Mouse (Mus musculus) megakaryocyte, adult 5-6 weeks (primary cell): ENCODE results near the gene Rhoc. TPM values are rescaled to one million over a fixed set of nuclear protein-coding genes. Genes with fewer than 3 reads are reported as not detected.
"Not testable (repeated sequence)": the region's sequence is repeated elsewhere in the genome, so short reads cannot be mapped to it uniquely, and the experiment has no call there.

ENCODE experiments used
- ATAC-seq: 2 replicates; pipeline ENCODE4 v1.8.0; 2016; ENCODE audit warnings: mild to moderate bottlenecking, inconsistent platforms; ENCODE audit not compliant: poor library complexity, severe bottlenecking
- total RNA-seq, 2 experiments: library from RNA; stranded (forward) in 1 of 2; stranded (reverse) in 1 of 2; fragments of 153-499, 151-499 nt in 1 of 2; fragments of 221-1000, 200-1000 nt in 1 of 2; gene quantifications; 2 replicates each; pipeline versions ENCODE4 v1.2.3 to v1.2.4; 2015 to 2017

Rhoc gene
- total RNA-seq, 2 experiments from 2014 or later: 1.4 to 2.9 TPM

DNA sequence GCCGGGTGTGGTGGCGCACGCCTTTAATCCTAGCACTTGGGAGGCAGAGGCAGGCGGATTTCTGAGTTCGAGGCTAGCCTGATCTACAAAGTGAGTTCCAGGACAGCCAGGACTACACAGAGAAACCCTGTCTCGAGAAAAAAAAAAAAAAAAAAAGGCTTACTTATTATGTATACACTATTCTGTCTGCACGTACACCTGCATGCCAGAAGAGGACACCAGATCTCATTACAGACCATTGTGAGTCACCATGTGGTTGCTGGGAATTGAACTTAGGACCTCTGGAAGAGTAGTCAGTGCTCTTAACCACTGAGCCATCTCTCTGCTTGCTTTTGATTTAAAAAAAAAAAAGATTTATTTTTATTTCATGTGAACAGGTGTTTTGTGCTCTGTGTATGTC, 25.1 kb downstream of the Rhoc start:
- ATAC-seq: not testable (repeated sequence)

DNA sequence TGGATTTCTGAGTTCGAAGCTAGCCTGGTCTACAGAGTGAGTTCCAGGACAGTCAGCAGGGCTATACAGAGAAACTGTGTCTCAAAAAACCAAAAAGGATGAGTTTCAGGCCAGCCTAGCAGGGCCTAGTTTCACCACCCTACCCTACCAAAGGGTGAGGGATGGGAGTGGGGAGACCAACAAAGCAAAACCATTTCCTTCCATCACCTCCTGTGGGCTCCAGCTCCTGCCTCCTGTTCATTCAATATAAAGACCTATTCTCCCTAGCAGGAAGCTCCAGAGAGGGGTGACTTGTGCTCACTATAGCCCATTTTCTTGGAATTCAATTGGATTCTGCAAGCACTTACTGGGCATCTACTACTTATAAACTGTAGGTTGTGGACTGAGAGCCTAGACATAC, 26.6 kb downstream of the Rhoc start:
- ATAC-seq: no peak

GRCm38 (mm10) chr3:104815346-104815745, 27.2 kb downstream of the Rhoc start:
- ATAC-seq: no peak

GRCm38 (mm10) chr3:104816130-104816529, 28.0 kb downstream of the Rhoc start:
- no peak for ATAC-seq

- peak; percentile 48 for ATAC-seq
Observed at GRCm38 (mm10) chr3:104817481-104817990, 29.4 kb downstream of the Rhoc start.

GRCm38 (mm10) chr3:104817991-104818748, 30.0 kb downstream of the Rhoc start, which contains the start of gene Mov10:
Mov10 (minus strand) TSS chr3:104818563.
- peak; percentile 74 for ATAC-seq

DNA sequence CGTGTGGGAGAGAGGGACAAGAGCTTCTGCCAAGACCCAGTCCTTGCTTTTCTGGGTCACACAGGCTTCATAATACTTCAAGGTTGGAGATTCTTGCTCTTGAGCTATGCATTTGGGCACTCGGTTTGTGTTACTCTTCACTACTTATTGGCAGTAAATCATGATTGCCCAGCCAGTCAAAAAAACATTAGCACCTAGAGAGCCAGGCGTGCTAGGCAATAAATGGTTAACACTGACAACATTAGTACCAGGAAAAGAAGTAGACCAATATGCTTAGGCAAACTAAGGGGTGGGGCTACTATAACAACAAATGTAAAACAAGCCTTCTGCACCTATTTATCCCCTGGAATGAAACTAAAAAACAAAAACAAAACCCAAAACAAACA, 30.6 kb downstream of the Rhoc start:
- ATAC-seq: no peak

DNA sequence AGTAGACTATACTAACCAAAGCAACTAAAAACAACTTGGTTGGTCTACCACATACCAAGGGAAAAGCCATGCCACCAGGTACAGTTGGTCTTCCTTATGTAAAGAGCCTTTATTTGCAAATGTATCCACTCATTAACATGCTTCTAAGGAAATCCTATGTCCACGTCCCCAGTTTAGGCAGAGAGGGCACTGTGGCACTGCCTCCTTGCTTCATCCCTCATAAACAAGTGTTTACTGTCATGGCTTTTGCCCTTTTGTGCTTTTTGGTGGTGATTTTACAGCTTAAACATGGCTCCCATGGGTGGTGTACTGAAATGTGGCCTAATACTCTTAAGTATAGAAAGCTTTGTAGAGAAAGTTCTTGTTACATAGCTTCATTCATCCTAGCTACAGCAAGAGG, 32.3 kb downstream of the Rhoc start:
- no peak for ATAC-seq

DNA sequence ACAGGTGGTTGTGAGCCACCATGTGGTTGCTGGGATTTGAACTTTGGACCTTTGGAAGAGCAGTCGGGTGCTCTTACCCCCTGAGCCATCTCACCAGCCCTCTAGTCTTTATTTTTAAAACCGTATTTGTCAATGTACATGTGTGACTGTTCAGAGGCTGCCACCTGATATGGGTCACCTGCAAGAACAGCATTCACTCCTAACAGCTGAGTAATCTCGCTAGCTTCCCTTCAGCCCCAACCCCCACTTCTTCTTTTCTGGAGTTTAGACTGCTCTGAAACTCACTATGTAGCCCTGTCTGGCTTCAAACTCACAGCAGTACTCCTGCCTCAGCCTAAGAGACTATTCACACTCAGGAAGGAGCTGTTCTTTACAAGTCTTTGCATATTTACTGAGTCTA, 34.2 kb downstream of the Rhoc start:
- no peak for ATAC-seq

DNA sequence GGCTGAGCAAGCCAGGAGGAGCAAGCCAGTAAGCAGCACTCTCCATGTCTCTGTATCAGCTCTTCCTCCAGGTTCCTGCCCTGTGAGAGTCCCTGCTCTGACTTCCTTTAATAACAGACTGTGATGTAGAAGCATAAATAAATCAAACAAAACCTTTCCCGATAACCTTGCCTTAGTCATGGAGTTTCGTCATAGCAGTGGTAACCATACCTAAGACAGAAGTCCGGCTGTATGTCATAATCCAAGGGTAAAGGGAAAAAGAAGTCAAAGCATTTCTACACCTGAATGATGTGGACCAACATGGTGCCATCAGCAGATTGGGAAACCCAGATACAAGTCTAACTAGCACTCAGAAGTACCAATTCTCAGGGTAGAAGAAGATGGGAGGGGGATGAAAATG, 47.6 kb downstream of the Rhoc start:
- peak; percentile 90 for ATAC-seq

DNA sequence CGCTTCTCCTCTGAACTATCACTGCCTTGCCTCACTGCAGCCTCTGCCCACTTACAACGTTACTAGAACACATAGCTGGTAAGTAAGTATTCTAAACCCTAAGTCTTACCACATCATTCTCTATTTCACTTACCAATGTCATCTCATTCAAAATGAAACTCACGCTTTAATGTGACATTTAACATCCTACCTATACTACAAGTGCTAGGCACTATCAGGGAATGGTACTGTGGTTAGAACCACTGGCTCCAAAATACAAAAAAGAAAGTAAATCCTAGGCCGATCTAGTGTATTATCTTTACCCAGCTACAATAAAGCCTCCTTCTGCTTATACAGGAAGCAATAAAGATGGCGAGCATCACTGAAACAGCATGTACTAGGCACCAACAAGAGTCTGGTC, 52.9 kb downstream of the Rhoc start:
- no peak for ATAC-seq

Other genes with a start within 250 kb of the Rhoc start
- 7.3 and 9.2 TPM in 2 replicates for gene Slc16a1, start 149.7 kb upstream of the Rhoc start, total RNA-seq (2015)
- 10.6 and 12.7 TPM in 2 replicates for gene Slc16a1, start 149.7 kb upstream of the Rhoc start, total RNA-seq (2017)
- 0.41 and 0.56 TPM in 2 replicates for gene Ppm1j, start 7.3 kb upstream of the Rhoc start, total RNA-seq (2015)
- 0.24 and 0.44 TPM in 2 replicates for gene Ppm1j, start 7.3 kb upstream of the Rhoc start, total RNA-seq (2017)
- 0.16 TPM in 1 of 2 replicates, not detected in the other for gene Fam19a3, start 6.5 kb upstream of the Rhoc start, total RNA-seq (2015)
- 0.04 TPM in 1 of 2 replicates, not detected in the other for gene Fam19a3, start 6.5 kb upstream of the Rhoc start, total RNA-seq (2017)
- 8.3 and 8.4 TPM in 2 replicates for gene Mov10, start 30.2 kb downstream of the Rhoc start, total RNA-seq (2015)
- gene Mov10, start 30.2 kb downstream of the Rhoc start, total RNA-seq (2017): 3.8 TPM in 2 replicates
- 23.3 and 31.8 TPM in 2 replicates for gene St7l, start 75.6 kb downstream of the Rhoc start, total RNA-seq (2015)
- gene St7l, start 75.6 kb downstream of the Rhoc start, total RNA-seq (2017): 27.9 and 30.4 TPM in 2 replicates
- gene Capza1, start 76.1 kb downstream of the Rhoc start, total RNA-seq (2015): 365 and 394 TPM in 2 replicates
- 404 and 425 TPM in 2 replicates for gene Capza1, start 76.1 kb downstream of the Rhoc start, total RNA-seq (2017)
- gene Wnt2b, start 173.5 kb downstream of the Rhoc start, total RNA-seq (2015): not detected in 2 replicates
- gene Wnt2b, start 173.5 kb downstream of the Rhoc start, total RNA-seq (2017): not detected in 2 replicates